Mouse (Mus musculus) heart, embryonic 11.5 days (tissue): Measurements from ENCODE around the gene Acbd6. TPM values are rescaled to one million over a fixed set of nuclear protein-coding genes. Genes with fewer than 3 reads are reported as not detected.

ENCODE experiments used
- ATAC-seq: fragments of 200-750 bp; cut with Nextera tagmentation; replicated peaks from 2 replicates; pipeline ENCODE4 v1.8.0; 2017; ENCODE audit warnings: moderate library complexity; ENCODE audit not compliant: insufficient number of reproducible peaks, low FRiP score, low TSS enrichment
- H3K27ac ChIP-seq: fragments of 300-500 bp; sonication (generic); 2 replicates; pipeline ENCODE4 v1.5.1; 2014; ENCODE audit warnings: mild to moderate bottlenecking, low read depth, low read length
- H3K27me3 ChIP-seq: fragments of 300-500 bp; sonication (generic); 2 replicates; pipeline ENCODE4 v1.6.1; 2014; ENCODE audit warnings: mild to moderate bottlenecking, low read length, mixed read lengths; ENCODE audit not compliant: control insufficient read depth, insufficient read depth
- H3K36me3 ChIP-seq: fragments of 300-500 bp; sonication (generic); 2 replicates; pipeline ENCODE4 v1.6.1; 2014; ENCODE audit warnings: mild to moderate bottlenecking, low read length, moderate library complexity, mixed read lengths; ENCODE audit not compliant: control insufficient read depth, insufficient read depth
- H3K4me1 ChIP-seq: fragments of 300-500 bp; sonication (generic); 2 replicates; pipeline ENCODE4 v1.6.1; 2014; ENCODE audit warnings: low read length; ENCODE audit not compliant: control insufficient read depth, insufficient read depth
- H3K4me2 ChIP-seq: fragments of 300-500 bp; sonication (generic); 2 replicates; pipeline ENCODE4 v1.6.1; 2014; ENCODE audit warnings: mild to moderate bottlenecking, moderate library complexity
- H3K4me3 ChIP-seq: fragments of 300-500 bp; sonication (generic); 2 replicates; pipeline ENCODE4 v1.5.1; 2014; ENCODE audit warnings: low read depth, low read length
- H3K9ac ChIP-seq: fragments of 300-500 bp; sonication (generic); 2 replicates; pipeline ENCODE4 v1.6.1; 2014; ENCODE audit warnings: mild to moderate bottlenecking, low read depth, low read length, moderate library complexity
- H3K9me3 ChIP-seq: fragments of 300-500 bp; sonication (generic); replicated peaks from 2 replicates; pipeline ENCODE4 v1.6.1; 2016; ENCODE audit warnings: low read length; ENCODE audit not compliant: control insufficient read depth
- WGBS: fragments of 180-500 bp; shearing (Covaris S2); extraction: QIAGEN DNeasy Blood & Tissue Kit; methylation state at CpG from one replicate; pipeline ENCODE4 v1.1.7; 2014; ENCODE audit not compliant: insufficient replicate concordance; 5-methylcytosine and 5-hydroxymethylcytosine counted together
- polyA plus RNA-seq: library from polyadenylated mRNA; unstranded; fragments of >200 nt; fragmentation: Nextera tagmentation; extraction: Ambion mirVana; gene quantifications from 2 replicates; pipeline ENCODE4 v1.2.1, GENCODE M21; 2014

Gene Acbd6
- polyA plus RNA-seq, 1 experiment from 2014 or later: 56.4 TPM

- no peak for ATAC-seq
- Histone ChIP-seq H3K27ac (peak overlapping the region; percentile 87), H3K27me3 (no peaks in the 10 kb centered on the region), H3K36me3 (no peaks in the 10 kb centered on the region), H3K4me1 (peaks cover 29% of the 10 kb centered on the region), H3K4me2 (peak overlapping the region; percentile 45), H3K4me3 (peak overlapping the region; percentile 14; the same call in 1 of the 2 replicates), H3K9me3 (no peaks in the 10 kb centered on the region), H3K9ac (peak overlapping the region; percentile 49; the same call in 1 of the 2 replicates)
- 15% methylated on average over 12 of the region's 12 CpGs for WGBS
Observed at GRCm38 (mm10) chr1:155527027-155527786, 30.7 kb upstream of the Acbd6 start.

GRCm38 (mm10) chr1:155527787-155528158 is 30.1 kb upstream of the Acbd6 start:
- H3K9me3 ChIP-seq: no peaks in the 10 kb centered on the region
- peak overlapping the region; percentile 45 for H3K4me2 ChIP-seq
- H3K4me1 ChIP-seq: peaks cover 29% of the 10 kb centered on the region
- no peaks in the 10 kb centered on the region for H3K36me3 ChIP-seq
- H3K27me3 ChIP-seq: no peaks in the 10 kb centered on the region
- ATAC-seq: no peak
- peak overlapping the region; percentile 43; the same call in 1 of the 2 replicates for H3K9ac ChIP-seq
- H3K4me3 ChIP-seq: no peak overlapping the region
- WGBS: 1% methylated on average over 8 of the region's 8 CpGs
- H3K27ac ChIP-seq: peak overlapping the region; percentile 87

- Histone ChIP-seq H3K4me2 (peak overlapping the region; percentile 11), H3K27me3 (no peaks in the 10 kb centered on the region), H3K4me1 (peaks cover 32% of the 10 kb centered on the region), H3K36me3 (no peaks in the 10 kb centered on the region), H3K4me3 (no peak overlapping the region), H3K9ac (0 out of 2 replicates have a peak overlapping the region, but pooled peaks have one; percentile 5), H3K9me3 (no peaks in the 10 kb centered on the region), H3K27ac (peak overlapping the region; percentile 87; the same call in 1 of the 2 replicates)
- no peak for ATAC-seq
- 32% methylated on average over 11 of the region's 11 CpGs for WGBS
Observed at GRCm38 (mm10) chr1:155528405-155529119, 29.4 kb upstream of the Acbd6 start.

GRCm38 (mm10) chr1:155529120-155529963 is 28.6 kb upstream of the Acbd6 start:
- ATAC-seq: no peak
- Histone ChIP-seq H3K9me3 (no peaks in the 10 kb centered on the region), H3K27me3 (no peaks in the 10 kb centered on the region), H3K4me1 (peaks cover 32% of the 10 kb centered on the region), H3K9ac (no peak overlapping the region), H3K27ac (no peak overlapping the region), H3K4me2 (no peak overlapping the region), H3K36me3 (no peaks in the 10 kb centered on the region), H3K4me3 (no peak overlapping the region)
- 71% methylated on average over 19 of the region's 19 CpGs for WGBS

GRCm38 (mm10) chr1:155530561-155531457 is 27.1 kb upstream of the Acbd6 start:
- Histone ChIP-seq H3K4me2 (peak overlapping the region; percentile 14), H3K4me1 (peaks cover 32% of the 10 kb centered on the region), H3K27me3 (no peaks in the 10 kb centered on the region), H3K36me3 (no peaks in the 10 kb centered on the region), H3K9me3 (no peaks in the 10 kb centered on the region), H3K9ac (0 out of 2 replicates have a peak overlapping the region, but pooled peaks have one; percentile 10), H3K4me3 (no peak overlapping the region), H3K27ac (peak overlapping the region; percentile 32; the same call in 1 of the 2 replicates)
- 0 out of 2 replicates have a peak, but pooled peaks have one; percentile 18 for ATAC-seq
- 56% methylated on average over 21 of the region's 21 CpGs for WGBS

- Histone ChIP-seq H3K27ac (no peak overlapping the region), H3K9me3 (no peaks in the 10 kb centered on the region), H3K4me3 (no peak overlapping the region), H3K36me3 (no peaks in the 10 kb centered on the region), H3K27me3 (no peaks in the 10 kb centered on the region), H3K4me2 (no peak overlapping the region), H3K4me1 (peaks cover 26% of the 10 kb centered on the region), H3K9ac (no peak overlapping the region)
- no peak for ATAC-seq
- 88% methylated on average over 5 of the region's 5 CpGs for WGBS
Observed at GRCm38 (mm10) chr1:155532396-155532795, 25.5 kb upstream of the Acbd6 start.

GRCm38 (mm10) chr1:155532833-155533688 is 24.9 kb upstream of the Acbd6 start:
- H3K27me3 ChIP-seq: no peaks in the 10 kb centered on the region
- WGBS: 52% methylated on average over 9 of the region's 9 CpGs
- peaks cover 20% of the 10 kb centered on the region for H3K4me1 ChIP-seq
- H3K27ac ChIP-seq: no peak overlapping the region
- H3K4me2 ChIP-seq: no peak overlapping the region
- no peak for ATAC-seq
- H3K4me3 ChIP-seq: no peak overlapping the region
- no peaks in the 10 kb centered on the region for H3K9me3 ChIP-seq
- no peaks in the 10 kb centered on the region for H3K36me3 ChIP-seq
- H3K9ac ChIP-seq: no peak overlapping the region
